Mouse (Mus musculus) adrenal gland, postnatal 10 days (tissue): Measurements from ENCODE around the gene Gm49342. TPM values are rescaled to one million over a fixed set of nuclear protein-coding genes. Genes with fewer than 3 reads are reported as not detected.
"Not testable (repeated sequence)": the region's sequence is repeated elsewhere in the genome, so short reads cannot be mapped to it uniquely, and the experiment has no call there.

ENCODE experiments used
- DNase-seq: peaks from one replicate; pipeline ENCODE4 v3.0.0; 2021; ENCODE audit warnings: mixed read lengths
- total RNA-seq, 2 experiments: library from RNA; stranded (reverse); gene quantifications; 2 replicates each; pipeline ENCODE4 v1.2.3; 2021

The Gm49342 gene
- total RNA-seq, 2 experiments from 2014 or later = 37.1 to 48.5 TPM

- DNase-seq = no peak
Measured at GRCm38 (mm10) chr14:50936649-50937048, 7.7 kb upstream of the Gm49342 start.

- DNase-seq = no peak
Measured at GRCm38 (mm10) chr14:50938119-50938908, 6.0 kb upstream of the Gm49342 start.

- DNase-seq = no peak
Measured at GRCm38 (mm10) chr14:50938940-50939339, 5.4 kb upstream of the Gm49342 start.

DNA sequence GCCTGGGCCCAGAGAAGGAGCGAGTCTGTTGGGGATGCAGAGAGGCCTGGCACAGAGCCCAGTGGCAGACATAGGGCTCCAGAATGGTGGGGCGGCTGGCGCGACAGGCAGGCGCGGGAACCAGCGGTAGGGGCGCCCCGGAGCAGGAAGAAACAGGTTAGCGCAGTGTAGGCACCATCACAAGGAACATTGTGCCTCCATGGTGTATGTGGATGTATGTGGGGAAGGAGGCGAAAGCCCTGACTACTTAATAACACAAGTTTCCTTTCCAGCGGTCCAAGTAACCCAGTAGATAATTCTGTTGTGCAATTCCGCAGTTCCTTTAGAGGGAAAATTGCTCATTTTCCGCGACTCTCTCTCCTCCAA, 334 bp downstream of the Gm49342 start:
- DNase-seq = not testable (repeated sequence)

GRCm38 (mm10) chr14:50945081-50945480, 764 bp downstream of the Gm49342 start:
- DNase-seq = peak; percentile 4

GRCm38 (mm10) chr14:50945526-50945925, 1.2 kb downstream of the Gm49342 start:
- not testable (repeated sequence) for DNase-seq

GRCm38 (mm10) chr14:50955487-50955886, 11.2 kb downstream of the Gm49342 start:
- DNase-seq = no peak

DNA sequence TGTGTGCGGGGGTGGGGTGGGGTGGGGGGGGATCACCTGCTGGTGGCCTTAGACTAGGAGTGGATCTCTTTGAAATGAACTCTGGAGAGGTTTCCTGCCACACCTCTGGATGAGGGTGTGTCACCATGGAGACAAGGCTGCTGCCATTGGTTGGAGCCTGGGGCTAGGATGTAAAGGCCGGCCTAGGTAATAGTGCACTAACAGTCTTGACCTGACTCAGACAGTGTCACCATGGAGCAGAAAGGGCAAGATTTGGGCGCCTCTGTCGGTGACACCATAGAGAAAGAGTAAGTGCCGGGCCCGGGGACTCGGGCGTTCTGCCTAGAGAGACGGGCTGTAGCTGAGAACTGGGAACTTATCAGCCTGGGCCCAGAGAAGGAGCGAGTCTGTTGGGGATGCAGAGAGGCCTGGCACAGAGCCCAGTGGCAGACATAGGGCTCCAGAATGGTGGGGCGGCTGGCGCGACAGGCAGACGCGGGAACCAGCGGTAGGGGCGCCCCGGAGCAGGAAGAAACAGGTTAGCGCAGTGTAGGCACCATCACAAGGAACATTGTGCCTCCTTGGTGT, 11.7 kb downstream of the Gm49342 start, which contains the start of gene Pnp2:
TSS of gene Pnp2 (plus strand) at position 51 of the 567 bp plus-strand sequence.
- DNase-seq = peak; percentile 63

DNA sequence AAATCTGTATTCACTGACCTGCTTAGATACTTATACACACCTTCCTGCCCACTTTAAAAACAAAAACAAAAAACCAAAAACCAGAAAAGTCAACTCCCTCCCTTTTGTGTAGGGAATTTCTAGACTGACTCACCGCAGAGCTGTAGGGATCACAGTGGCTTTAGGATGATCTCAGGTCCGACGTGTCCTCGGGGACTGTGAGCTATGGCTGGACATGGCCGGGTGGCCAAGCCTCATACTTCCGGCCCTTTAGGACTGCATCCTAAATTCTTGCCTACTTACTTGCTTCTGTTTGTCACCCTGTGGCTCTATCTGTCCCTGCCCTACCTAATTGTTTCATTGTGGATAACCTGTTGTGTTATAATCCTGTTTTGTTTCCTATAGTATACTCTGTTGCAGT, 12.4 kb downstream of the Gm49342 start:
- DNase-seq = not testable (repeated sequence)

DNA sequence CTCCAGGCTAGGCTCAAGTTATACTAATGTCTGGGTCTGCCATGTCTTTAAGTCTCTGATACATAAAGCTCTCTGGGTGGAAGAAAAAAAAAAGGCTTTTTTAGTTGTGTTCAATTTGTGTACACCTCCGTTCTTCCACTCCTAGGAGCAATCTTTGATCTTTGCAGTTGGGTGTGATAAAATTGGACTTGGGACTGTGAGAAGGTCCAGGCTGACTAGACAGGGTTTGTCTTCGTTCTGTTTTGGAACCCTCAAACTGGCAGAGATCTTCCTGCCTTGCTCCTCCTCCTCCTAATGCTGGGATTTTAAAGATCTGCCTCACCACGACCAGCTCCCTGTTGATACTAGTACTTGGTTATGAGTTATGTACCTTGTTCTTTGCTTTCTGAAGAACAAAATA, 12.8 kb downstream of the Gm49342 start:
- DNase-seq = not testable (repeated sequence)

- not testable (repeated sequence) for DNase-seq
Measured at GRCm38 (mm10) chr14:50958289-50958995, 14.1 kb downstream of the Gm49342 start.

- DNase-seq = no peak
Measured at GRCm38 (mm10) chr14:50968216-50968980, 24.1 kb downstream of the Gm49342 start.

DNA sequence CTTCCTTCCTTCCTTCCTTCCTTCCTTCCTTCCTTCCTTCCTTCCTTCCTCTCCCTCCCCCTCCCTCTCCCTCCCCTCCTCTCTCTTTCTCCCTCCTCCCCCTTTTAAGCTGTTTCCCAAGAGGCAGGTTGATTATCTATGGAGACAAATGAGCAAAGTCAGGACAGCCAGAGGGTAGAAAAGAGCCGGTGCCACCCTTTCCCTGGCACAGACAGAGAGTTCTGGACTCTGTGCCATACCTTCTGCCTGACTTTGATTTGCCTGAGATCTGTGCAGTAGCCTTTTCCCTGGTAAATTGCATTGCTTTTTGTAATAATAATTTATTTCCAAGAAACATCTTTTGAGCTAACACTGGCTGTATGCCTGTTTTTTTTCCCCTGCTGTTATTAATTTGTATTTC, 24.7 kb downstream of the Gm49342 start:
- no peak for DNase-seq

DNA sequence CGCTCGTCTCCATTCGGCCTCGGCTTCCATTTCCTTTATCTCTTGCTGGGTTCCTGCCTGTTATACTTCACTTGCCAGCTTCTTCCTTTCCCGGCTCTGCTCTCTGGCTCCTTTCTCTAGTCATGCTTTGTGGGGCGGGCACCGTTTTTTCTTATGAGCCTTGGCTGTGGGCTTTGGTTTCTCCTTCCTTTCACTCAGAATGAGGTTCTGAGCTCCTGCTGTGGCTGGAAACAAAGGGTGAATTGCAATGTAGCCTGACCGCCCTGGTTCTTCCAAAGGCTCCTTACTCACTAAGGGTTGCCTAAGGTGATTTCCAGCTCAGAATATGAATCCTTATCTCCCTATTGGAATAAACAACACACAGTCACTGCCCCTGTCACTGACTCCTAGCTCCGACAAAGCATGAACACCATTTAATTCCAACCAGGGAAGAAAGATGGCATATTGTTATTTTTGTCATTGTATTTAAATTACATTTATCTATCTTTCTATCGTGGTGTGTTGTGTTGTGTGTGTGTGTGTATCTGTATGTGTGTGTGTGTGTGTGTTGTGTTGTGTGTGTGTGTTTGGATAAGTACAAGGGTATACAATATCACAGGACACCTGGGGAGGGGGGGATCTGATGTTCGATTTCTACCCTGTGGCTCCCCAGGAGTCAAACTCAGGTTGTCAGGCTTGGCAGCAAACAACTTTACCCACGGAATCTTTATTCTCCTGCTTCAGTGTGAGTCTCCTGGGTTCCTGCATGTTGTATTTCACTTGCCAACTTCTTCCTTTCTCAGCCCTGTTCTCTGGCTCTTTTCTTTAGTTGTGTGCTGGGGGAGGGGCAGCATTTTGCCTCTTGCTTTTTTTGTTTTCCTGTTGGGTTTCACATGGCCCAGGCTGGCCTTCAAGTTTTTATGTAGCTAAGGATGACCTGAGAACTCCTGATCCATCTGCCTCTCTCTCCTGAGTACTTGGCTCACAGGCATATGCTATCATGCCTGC, 25.5 kb downstream of the Gm49342 start:
- no peak for DNase-seq

GRCm38 (mm10) chr14:50970822-50971221, 26.5 kb downstream of the Gm49342 start:
- no peak for DNase-seq

DNA sequence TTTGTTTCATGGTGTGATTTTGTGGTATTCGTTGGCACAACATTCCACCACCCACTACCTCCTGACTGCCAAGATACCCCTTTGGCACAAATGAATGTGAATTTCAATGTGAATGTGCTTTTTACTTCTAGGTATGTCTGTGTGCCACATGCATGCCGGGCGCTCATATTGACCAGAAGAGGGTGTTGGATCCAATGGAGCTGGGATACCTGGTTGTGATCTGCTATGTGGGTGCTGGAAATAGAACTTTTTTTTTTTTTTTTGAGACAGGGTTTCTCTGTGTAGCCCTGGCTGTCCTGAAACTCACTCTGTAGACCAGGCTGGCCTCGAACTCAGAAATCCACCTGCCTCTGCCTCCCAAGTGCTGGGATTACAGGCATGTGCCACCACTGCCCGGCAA, 28.7 kb downstream of the Gm49342 start:
- DNase-seq = not testable (repeated sequence)

DNA sequence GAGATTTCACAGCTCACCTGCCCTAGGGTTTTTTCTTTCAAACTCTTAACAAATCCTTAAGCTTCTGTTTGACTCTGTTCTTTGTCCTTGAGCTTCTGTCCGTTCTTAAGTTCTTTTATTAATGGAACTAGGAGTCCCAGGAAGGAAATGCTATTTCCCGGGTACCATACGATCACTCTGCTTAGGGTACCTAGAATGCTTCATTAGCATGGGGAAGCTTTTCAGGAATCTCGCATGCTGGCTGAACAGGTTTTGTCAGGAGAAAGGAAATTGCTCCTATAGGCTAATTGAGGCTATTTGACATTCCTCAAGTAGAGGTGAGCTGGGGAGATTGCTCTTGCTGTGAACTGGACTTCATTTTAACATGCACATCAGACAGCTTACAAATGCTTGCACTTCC, 29.4 kb downstream of the Gm49342 start:
- DNase-seq = no peak

DNA sequence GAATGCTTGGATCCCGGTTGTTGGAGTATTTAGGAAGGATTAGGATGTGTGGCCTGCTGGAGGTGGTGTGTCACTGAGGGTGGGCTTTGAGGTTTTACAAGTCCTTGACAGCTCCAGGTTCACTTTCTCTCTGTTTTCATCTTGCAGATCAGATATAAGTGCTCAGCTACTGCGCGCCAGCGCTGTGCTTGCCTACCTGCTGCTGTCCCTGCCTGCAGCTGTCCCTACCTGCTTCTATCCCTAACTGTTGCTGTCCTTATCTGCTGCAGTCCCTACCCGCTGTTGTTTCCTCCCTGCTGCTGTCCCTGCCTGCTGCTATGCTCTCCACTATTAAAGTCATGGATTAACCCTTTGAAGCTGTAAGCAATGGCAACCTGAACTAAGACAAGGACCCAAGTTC, 30.7 kb downstream of the Gm49342 start:
- no peak for DNase-seq

DNA sequence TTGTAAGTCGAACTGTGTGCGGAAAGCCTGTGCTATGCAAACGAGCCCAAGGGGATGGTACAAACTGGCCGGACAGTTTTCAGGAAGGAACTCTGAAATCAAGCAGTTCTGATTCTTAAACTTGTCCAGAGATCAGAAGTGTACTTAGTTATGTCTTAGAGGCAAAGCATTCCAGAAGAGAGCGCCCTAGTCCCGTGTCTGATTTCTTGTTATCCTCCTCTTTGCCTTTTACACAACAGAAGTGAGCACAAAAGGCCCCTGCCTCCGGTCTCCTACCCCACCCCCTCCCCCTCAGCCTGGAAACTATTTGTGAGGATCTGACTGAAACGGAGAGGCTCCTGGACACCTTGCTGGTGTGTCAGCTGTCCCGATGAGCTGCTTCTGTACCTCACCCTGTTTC, 32.4 kb downstream of the Gm49342 start:
- peak; percentile 21 for DNase-seq

DNA sequence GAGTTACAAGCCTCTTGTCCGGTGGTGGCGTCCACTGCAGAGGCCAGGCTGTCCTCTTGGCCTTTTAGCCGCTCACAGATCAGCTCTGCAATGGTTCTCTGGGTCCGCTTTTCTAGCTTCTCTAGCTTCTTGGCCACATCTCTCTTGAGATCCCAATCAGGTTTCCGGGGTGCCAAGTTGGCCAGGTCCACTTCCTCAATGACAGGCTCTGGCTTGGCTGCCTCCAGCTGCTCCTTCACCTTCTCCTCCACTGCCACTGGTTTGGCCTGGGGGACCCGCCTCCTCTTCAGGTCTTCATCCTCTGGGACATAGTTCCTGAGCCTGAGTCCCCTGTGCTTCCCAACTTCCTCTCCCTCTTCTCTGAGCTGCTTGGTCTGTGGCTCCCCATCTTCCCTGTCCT, 34.1 kb downstream of the Gm49342 start:
- DNase-seq = not testable (repeated sequence)

GRCm38 (mm10) chr14:50979631-50980030, 35.3 kb downstream of the Gm49342 start:
- no peak for DNase-seq
